Mouse (Mus musculus) right cerebral cortex, postnatal 10 days (tissue): ENCODE data around the gene Gorasp2.

Source experiments
- DNase-seq, 2 experiments: peaks; one replicate each; pipeline ENCODE4 v3.0.0; 2021; ENCODE audit warnings: low spot score in 2 of 2

Gorasp2 gene

DNA sequence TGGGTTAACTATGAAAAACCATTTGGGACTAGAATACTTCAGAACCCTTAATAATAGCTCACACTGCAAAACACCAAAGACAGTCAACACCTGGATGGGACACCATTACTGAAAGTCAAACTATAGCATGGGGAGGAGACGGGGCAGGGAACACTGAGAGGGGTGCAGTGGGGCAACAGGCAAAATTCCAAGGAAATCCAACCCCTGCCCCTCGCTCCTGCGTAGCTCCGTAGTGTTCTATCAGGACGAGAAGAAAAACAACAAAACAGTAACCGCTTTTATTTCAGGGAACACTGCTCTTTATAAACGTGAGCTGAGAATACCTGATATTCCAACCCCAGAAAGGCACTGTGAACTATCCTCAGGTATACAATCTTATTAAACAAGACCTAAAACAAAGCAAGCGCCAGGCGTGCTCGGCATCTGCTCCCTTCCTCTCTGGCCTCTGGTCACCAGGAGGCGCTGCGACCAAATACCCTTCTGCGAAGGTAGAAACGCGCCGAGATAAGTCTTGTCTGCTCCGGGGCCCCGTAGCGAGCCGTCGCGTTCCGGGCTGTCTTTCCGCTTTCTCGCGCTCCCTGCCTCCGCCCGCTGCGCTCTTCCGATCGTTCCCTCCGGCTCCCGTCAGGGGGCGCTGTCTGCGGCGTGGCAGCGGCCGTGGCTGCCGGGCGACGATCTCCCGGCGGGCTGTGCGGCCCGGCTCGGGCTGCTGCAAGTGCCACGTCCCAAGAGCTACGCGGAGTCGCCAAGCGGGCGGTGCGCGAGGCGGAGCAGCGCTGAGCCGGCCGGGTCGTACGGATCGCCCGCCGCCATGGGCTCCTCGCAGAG lies at the start of gene Gorasp2:
TSS of gene Gorasp2 (plus strand) at position 690 of the 828 bp plus-strand sequence.
- DNase-seq = peak; percentile 96 to 97

DNA sequence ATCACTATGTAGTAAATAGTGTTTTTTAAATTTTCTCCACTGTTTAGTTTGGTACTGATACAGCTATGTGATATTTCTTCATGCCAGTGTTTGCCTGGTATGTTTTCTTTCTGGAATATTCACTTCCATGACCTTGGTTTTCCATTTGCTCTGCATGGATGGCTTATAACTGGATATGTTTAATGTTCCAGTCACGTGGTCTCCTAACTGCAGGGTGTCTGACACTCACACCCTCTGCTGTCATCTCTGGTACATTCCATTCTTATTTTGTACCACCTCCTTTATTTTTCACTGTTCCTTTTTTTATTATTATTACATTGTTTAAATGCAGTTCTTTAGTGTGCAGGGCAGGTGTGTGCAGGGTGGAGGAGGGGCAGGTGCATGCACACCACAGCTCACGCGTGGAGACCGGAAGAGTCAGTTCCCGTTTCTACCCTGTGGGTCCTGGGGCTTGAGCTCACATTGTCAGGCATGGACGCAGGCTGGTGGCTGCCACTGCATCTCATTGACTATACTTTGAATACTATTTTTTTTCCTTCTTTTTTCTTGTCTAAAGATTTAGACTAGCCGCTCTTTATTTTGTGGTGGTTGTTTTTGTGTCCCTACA lies 46.5 kb upstream of the Gorasp2 start:
- DNase-seq = no peak

- DNase-seq = no peak
These were observed 45.3 kb upstream of the Gorasp2 start for GRCm38 (mm10) chr2:70616076-70616475.

GRCm38 (mm10) chr2:70616617-70617016 lies 44.8 kb upstream of the Gorasp2 start:
- no peak for DNase-seq

DNA sequence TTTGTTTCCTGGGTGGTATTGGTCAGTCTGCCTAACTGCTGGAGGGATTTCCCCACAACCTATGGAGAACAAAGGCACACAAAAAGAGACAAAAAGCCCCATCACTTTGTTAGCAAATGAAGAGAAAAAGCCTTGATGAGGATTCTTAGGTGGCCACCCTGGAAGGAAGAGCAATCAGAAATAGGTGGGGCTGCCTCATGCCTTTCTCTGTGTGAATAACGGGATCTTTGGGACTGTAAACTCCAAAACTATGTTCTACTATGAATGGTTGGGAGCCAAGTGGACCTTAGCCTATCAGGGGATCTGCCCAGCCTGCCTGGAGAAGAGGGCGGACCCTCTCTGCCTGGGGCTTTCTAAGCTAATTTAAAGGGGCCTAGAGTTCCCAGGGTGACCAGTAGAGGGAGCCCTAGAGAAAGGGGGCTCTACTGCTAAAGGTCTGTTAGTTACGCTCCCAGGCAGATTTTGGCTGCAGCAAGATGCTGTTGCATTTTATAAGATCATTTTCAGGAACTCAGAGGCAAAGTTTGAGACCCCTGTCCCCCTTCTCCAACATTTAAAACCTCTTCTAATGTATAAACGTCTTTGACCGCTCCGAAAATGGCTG lies 42.0 kb upstream of the Gorasp2 start:
- no peak for DNase-seq

- DNase-seq = peak; percentile 54 to 72
These were observed 41.2 kb upstream of the Gorasp2 start for GRCm38 (mm10) chr2:70620225-70620624.

GRCm38 (mm10) chr2:70622244-70622643 lies 39.1 kb upstream of the Gorasp2 start:
- no peak for DNase-seq

- DNase-seq = no peak
These were observed 35.6 kb upstream of the Gorasp2 start for GRCm38 (mm10) chr2:70625761-70626160.

- no peak for DNase-seq
These were observed 33.0 kb upstream of the Gorasp2 start for GRCm38 (mm10) chr2:70628397-70628796.

DNA sequence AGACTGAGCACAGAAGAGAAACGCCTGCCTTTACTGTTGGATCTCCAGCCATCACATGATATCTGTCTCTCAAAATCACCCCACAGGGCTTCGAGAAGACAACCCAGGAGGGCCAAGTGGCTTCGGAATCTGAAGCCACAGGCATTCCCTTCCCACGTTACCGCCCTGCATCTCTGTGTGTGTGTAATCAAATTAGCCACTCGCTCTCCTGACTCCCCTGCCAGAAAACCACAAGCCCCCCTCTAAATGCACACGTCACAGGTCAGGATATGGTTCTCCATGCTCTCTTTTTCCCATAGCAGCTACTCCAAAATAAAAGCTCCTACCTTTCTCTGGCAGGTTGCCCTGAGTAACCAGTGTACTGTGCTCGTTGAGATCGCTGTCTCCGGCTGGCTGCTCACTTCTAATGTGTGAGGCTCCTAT lies 32.0 kb upstream of the Gorasp2 start:
- DNase-seq = peak; percentile 60 to 72

DNA sequence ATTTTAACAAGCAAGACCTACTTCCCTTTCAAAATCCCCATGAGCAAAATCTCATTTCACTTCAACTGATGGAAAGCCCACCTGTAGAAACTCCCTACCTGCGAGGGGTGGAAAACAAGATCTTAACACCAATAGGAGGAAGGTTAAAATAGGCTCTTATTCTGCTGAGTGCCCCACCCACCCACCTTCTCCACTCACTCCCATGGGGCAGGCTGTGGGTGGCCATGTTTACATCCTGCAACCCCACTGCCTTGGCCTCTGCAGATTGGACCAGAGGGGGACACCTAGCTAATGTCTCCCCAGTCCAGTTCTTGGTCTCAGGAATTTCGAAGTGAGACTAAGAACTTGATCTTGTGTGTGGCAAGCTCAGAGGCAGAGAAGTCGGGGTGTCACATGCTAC lies 31.5 kb upstream of the Gorasp2 start:
- no peak for DNase-seq

- no peak for DNase-seq
These were observed 30.1 kb upstream of the Gorasp2 start for GRCm38 (mm10) chr2:70631321-70631720.

DNA sequence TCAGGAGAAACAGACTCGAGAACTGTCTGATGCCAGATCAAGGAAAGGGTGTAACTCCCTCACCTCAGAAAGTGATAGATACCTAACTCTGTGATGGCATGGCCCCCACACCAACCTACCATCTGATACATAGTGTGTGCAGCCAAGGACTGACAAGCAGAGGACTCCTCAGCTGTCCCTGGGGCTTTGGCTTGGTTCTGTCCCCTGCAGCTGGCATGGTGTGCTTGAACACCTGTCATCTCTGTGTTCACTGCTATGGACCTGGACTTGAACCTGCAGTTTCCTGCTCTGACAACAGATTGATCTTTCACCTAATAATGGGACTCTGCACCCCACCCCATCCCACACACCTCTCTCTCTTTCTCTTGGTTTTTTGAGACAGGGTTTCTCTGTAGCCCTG lies 29.0 kb upstream of the Gorasp2 start:
- DNase-seq = no peak

DNA sequence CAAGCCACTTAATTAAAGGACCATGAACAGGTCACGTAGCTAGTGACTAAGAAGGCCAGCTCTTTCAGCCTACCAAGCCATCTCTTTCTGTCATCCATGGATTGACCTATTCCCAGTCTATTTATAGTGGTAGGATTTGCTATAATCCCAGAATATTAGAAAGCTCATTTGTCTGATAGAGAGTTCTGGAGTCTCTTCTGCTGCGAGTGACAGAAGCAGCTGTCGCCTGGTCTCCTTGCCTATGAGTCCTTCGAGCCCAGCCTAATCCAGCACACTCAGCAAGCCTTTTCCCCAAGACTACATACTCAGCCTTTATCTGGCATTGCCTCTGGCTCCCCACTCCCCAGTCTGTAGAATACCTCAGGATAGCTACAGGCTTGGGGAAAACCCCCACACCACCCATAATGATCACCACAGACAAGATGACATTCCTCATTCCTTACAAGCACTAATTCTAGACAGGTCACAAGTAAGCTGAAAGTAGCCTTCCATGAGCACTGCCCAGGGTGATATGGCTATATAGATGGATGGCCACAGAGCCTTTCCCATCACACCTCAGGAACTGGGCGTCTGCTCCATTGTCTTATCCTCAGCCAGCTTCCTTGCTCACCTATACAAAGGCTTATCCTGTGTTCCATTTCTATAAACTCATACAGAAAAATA lies 27.2 kb upstream of the Gorasp2 start:
- no peak for DNase-seq

- DNase-seq = no peak
These were observed 20.4 kb upstream of the Gorasp2 start for GRCm38 (mm10) chr2:70640968-70641367.

- no peak for DNase-seq
These were observed 18.3 kb upstream of the Gorasp2 start for GRCm38 (mm10) chr2:70642971-70643565.

GRCm38 (mm10) chr2:70645266-70645780 lies 16.1 kb upstream of the Gorasp2 start:
- DNase-seq = no peak

DNA sequence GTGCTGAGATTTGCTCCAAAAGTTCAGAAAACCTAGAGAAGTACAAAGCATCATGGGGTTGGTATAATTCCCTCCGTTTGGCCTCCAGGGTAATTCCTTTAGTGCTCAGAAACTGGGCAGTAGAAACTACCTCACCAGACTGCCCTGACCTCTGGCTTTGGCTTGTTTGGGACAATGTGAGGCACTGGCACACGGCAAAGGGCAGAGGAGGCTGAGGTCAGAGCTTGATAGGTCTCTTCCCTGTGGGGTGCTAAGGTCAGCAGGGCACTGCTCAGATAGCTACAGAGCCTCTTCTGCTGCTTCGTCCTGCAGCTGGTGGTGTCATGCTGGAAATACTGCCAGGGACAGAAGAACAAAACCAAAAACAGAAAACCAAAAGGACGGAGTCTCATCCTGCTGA lies 13.7 kb upstream of the Gorasp2 start:
- no peak for DNase-seq

- DNase-seq = no peak
These were observed 13.1 kb upstream of the Gorasp2 start for GRCm38 (mm10) chr2:70648271-70648670.

DNA sequence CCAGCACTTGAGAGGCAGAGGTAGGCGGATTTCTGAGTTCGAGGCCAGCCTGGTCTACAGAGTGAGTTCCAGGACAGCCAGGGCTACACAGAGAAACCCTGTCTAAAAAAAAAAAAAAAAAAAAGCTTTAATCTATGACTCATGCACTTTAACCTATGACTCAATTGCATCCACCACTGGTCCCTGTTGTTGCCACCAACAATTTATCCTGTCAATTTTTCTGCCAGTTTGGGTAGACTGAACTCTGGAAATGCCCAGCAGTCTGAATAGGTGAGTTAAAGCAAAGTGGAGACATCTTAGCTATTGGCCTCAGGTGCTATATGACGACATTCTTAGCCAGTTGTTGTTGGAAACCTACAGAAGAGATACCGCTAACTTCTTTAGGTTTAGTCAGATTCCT lies 11.9 kb upstream of the Gorasp2 start:
- DNase-seq = no peak

GRCm38 (mm10) chr2:70651820-70652219 lies 9.6 kb upstream of the Gorasp2 start:
- DNase-seq = no peak

DNA sequence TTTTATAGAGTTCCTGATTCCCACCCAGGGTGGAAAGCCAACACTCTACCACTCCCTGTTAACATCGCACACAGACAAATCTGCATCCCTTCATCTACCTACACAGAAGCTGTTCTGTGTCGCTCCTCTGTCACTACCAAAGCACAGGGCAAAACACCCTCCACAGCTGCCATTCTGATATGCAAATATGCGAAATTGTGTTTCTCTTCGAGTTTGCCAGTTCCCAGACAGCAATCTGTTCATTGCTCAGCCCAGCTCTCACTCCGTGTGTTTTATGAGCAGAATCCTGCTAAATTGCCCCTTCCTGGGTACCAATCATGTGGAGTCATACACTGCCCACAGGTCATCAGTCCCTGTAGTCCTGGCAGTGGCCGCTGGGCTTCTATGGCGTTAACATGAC lies 4.3 kb upstream of the Gorasp2 start:
- DNase-seq = no peak
